Mouse (Mus musculus): Measurements from ENCODE around the gene Nab1. TPM values are rescaled to one million over a fixed set of nuclear protein-coding genes. Genes with fewer than 3 reads are reported as not detected.
A peak's percentile ranks its signal among the peaks of the same experiment; 100 is the strongest.

Nab1 gene
- polyA plus RNA-seq, 1 experiment, result 8.8 TPM

- peaks cover 48% of the 10 kb centered on the region for H3K36me3 ChIP-seq (ENCODE audit: control insufficient read depth, insufficient read depth)
- no peak overlapping the region for H3K4me3 ChIP-seq (ENCODE audit: insufficient read depth, poor library complexity, severe bottlenecking)
- no peaks in the 10 kb centered on the region for H3K79me2 ChIP-seq (ENCODE audit: control insufficient read depth, insufficient read depth)
- no peaks in the 10 kb centered on the region for H3K79me3 ChIP-seq (ENCODE audit: low read depth)
- H3ac ChIP-seq (ENCODE audit: control insufficient read depth, insufficient read length, low read depth), result no peak overlapping the region
- H3K27me3 ChIP-seq (ENCODE audit: control insufficient read depth, insufficient read depth, insufficient read length), result no peaks in the 10 kb centered on the region
- TF ChIP-seq CTCF (IDR thresholded peaks at IDR 0.05; ENCODE audit: control insufficient read depth, insufficient read depth, insufficient read length) (no peak), FOSL1 (IDR thresholded peaks at IDR 0.05; ENCODE audit: insufficient read depth, low read length, poor library complexity, severe bottlenecking) (no peak), USF1 (IDR thresholded peaks at IDR 0.05; ENCODE audit: low read depth) (no peak), MYOD1 (IDR thresholded peaks at IDR 0.05; ENCODE audit: control insufficient read depth, insufficient read length, low read depth) (no peak), CEBPB (IDR thresholded peaks at IDR 0.05; ENCODE audit: low read depth) (no peak), MAX (IDR thresholded peaks at IDR 0.05) (no peak), MYOG (IDR thresholded peaks at IDR 0.05; ENCODE audit: control insufficient read depth, extremely low read depth, insufficient read length) (no peak)
Measured at GRCm38 (mm10) chr1:52463305-52463704, 37.2 kb downstream of the Nab1 start.

- no peak overlapping the region for H3K4me3 ChIP-seq (ENCODE audit: insufficient read depth, poor library complexity, severe bottlenecking)
- TF ChIP-seq USF1 (IDR thresholded peaks at IDR 0.05; ENCODE audit: low read depth), result no peak
- TF ChIP-seq FOSL1 (IDR thresholded peaks at IDR 0.05; ENCODE audit: insufficient read depth, low read length, poor library complexity, severe bottlenecking), result no peak
- TF ChIP-seq MYOD1 (IDR thresholded peaks at IDR 0.05; ENCODE audit: control insufficient read depth, insufficient read length, low read depth), result no peak
- no peaks in the 10 kb centered on the region for H3K79me3 ChIP-seq (ENCODE audit: low read depth)
- H3K79me2 ChIP-seq (ENCODE audit: control insufficient read depth, insufficient read depth), result no peaks in the 10 kb centered on the region
- no peaks in the 10 kb centered on the region for H3K27me3 ChIP-seq (ENCODE audit: control insufficient read depth, insufficient read depth, insufficient read length)
- H3ac ChIP-seq (ENCODE audit: control insufficient read depth, insufficient read length, low read depth), result no peak overlapping the region
- peaks cover 30% of the 10 kb centered on the region for H3K36me3 ChIP-seq (ENCODE audit: control insufficient read depth, insufficient read depth)
Measured at GRCm38 (mm10) chr1:52456571-52456970, 43.9 kb downstream of the Nab1 start.

DNA sequence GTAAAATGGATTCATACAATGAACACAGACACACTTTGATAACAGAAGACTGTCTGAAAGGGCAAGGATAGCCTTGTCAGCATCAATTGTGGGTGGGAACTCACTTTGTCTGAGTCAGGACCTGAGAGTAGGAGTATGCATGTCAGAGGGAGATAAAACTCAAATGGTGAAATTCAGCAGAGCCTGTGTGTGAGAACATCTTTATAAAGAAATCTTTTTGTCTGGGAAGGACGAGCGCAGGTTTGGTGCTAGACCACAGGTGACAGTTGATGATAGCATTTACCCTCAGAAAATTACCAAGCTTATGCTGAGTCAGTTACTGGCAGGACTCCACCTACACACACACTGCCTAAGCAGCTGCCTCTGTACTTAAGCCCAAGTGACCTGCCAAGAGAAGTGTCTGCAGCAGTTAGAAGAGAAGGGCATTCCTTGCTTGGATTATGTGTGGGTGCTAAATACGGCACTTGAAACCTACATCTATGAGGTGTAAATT lies 45.9 kb downstream of the Nab1 start:
- H3K4me3 ChIP-seq (ENCODE audit: insufficient read depth, poor library complexity, severe bottlenecking), result no peak overlapping the region
- H3ac ChIP-seq (ENCODE audit: control insufficient read depth, insufficient read length, low read depth), result no peak overlapping the region
- no peak for TF ChIP-seq MYOG (IDR thresholded peaks at IDR 0.05; ENCODE audit: control insufficient read depth, extremely low read depth, insufficient read length)
- TF ChIP-seq FOSL1 (IDR thresholded peaks at IDR 0.05; ENCODE audit: insufficient read depth, low read length, poor library complexity, severe bottlenecking), result no peak
- no peak for TF ChIP-seq CTCF (IDR thresholded peaks at IDR 0.05; ENCODE audit: control insufficient read depth, insufficient read depth, insufficient read length)
- peak; percentile 38 for TF ChIP-seq MYOD1 (IDR thresholded peaks at IDR 0.05; ENCODE audit: control insufficient read depth, insufficient read length, low read depth)
- no peaks in the 10 kb centered on the region for H3K79me3 ChIP-seq (ENCODE audit: low read depth)
- H3K79me2 ChIP-seq (ENCODE audit: control insufficient read depth, insufficient read depth), result no peaks in the 10 kb centered on the region
- H3K36me3 ChIP-seq (ENCODE audit: control insufficient read depth, insufficient read depth), result peaks cover 17% of the 10 kb centered on the region
- H3K27me3 ChIP-seq (ENCODE audit: control insufficient read depth, insufficient read depth, insufficient read length), result no peaks in the 10 kb centered on the region

DNA sequence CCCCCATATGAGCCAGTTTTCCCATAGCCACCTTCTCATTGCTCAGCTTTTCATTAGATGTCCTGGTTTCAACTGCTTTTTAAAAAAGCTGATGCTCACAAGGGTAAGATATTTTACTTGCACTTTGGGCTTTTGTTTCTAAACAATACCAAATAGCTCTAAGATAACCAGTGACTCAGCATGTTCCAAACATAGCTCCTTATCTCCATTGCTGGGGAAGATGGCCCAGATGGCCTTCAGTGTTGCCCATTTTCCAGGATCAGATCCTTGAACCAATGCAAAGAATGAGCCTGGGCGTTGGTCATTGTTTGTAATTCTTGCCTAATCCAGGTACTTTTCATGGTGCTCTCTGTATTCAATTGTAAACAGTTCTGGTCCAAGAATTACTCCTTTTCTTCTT lies 49.1 kb downstream of the Nab1 start:
- Histone ChIP-seq H3ac (ENCODE audit: control insufficient read depth, insufficient read length, low read depth) (no peak overlapping the region), H3K36me3 (ENCODE audit: control insufficient read depth, insufficient read depth) (peaks cover under 1% of the 10 kb centered on the region), H3K79me3 (ENCODE audit: low read depth) (no peaks in the 10 kb centered on the region), H3K79me2 (ENCODE audit: control insufficient read depth, insufficient read depth) (no peaks in the 10 kb centered on the region), H3K27me3 (ENCODE audit: control insufficient read depth, insufficient read depth, insufficient read length) (no peaks in the 10 kb centered on the region), H3K4me3 (ENCODE audit: insufficient read depth, poor library complexity, severe bottlenecking) (no peak overlapping the region)
- TF ChIP-seq CTCF (IDR thresholded peaks at IDR 0.05; ENCODE audit: control insufficient read depth, insufficient read depth, insufficient read length), result no peak
- no peak for TF ChIP-seq MAX (IDR thresholded peaks at IDR 0.05)
- TF ChIP-seq MYOD1 (IDR thresholded peaks at IDR 0.05; ENCODE audit: control insufficient read depth, insufficient read length, low read depth), result no peak
- TF ChIP-seq USF1 (IDR thresholded peaks at IDR 0.05; ENCODE audit: low read depth), result no peak
- no peak for TF ChIP-seq CEBPB (IDR thresholded peaks at IDR 0.05; ENCODE audit: low read depth)
- TF ChIP-seq MYOG (IDR thresholded peaks at IDR 0.05; ENCODE audit: control insufficient read depth, extremely low read depth, insufficient read length), result no peak
- no peak for TF ChIP-seq FOSL1 (IDR thresholded peaks at IDR 0.05; ENCODE audit: insufficient read depth, low read length, poor library complexity, severe bottlenecking)

GRCm38 (mm10) chr1:52435856-52436255 lies 64.6 kb downstream of the Nab1 start:
- Histone ChIP-seq H3K79me2 (ENCODE audit: control insufficient read depth, insufficient read depth) (no peaks in the 10 kb centered on the region), H3ac (ENCODE audit: control insufficient read depth, insufficient read length, low read depth) (no peak overlapping the region), H3K36me3 (ENCODE audit: control insufficient read depth, insufficient read depth) (no peaks in the 10 kb centered on the region), H3K4me3 (ENCODE audit: insufficient read depth, poor library complexity, severe bottlenecking) (no peak overlapping the region), H3K27me3 (ENCODE audit: control insufficient read depth, insufficient read depth, insufficient read length) (no peaks in the 10 kb centered on the region), H3K79me3 (ENCODE audit: low read depth) (no peaks in the 10 kb centered on the region)
- TF ChIP-seq CEBPB (IDR thresholded peaks at IDR 0.05; ENCODE audit: low read depth), result no peak
- no peak for TF ChIP-seq MYOD1 (IDR thresholded peaks at IDR 0.05; ENCODE audit: control insufficient read depth, insufficient read length, low read depth)
- no peak for TF ChIP-seq FOSL1 (IDR thresholded peaks at IDR 0.05; ENCODE audit: insufficient read depth, low read length, poor library complexity, severe bottlenecking)
- TF ChIP-seq CTCF (IDR thresholded peaks at IDR 0.05; ENCODE audit: control insufficient read depth, insufficient read depth, insufficient read length), result no peak
- no peak for TF ChIP-seq MAX (IDR thresholded peaks at IDR 0.05)
- no peak for TF ChIP-seq MYOG (IDR thresholded peaks at IDR 0.05; ENCODE audit: control insufficient read depth, extremely low read depth, insufficient read length)
- TF ChIP-seq USF1 (IDR thresholded peaks at IDR 0.05; ENCODE audit: low read depth), result no peak

DNA sequence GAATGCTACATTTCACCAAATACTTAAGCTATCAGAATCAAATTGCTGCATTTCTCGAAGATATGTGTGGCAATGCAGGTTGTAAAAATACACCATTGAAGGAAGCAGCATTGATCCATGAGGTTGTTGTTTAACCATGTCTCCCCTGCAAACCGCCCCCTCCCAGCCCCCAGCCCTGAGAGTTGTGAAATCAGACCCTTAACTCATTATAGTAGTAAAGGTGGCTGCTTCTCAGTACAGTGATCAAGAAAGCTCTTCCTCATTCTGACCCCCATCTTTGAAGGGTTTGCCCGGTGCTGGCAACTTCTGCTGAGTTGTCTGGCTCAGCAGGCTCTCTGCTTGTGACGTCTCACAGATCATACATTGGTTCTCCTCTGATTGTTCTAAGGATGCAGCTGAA lies 66.4 kb downstream of the Nab1 start:
- Histone ChIP-seq H3K27me3 (ENCODE audit: control insufficient read depth, insufficient read depth, insufficient read length) (no peaks in the 10 kb centered on the region), H3K79me3 (ENCODE audit: low read depth) (no peaks in the 10 kb centered on the region), H3K4me3 (ENCODE audit: insufficient read depth, poor library complexity, severe bottlenecking) (no peak overlapping the region), H3K36me3 (ENCODE audit: control insufficient read depth, insufficient read depth) (no peaks in the 10 kb centered on the region), H3K79me2 (ENCODE audit: control insufficient read depth, insufficient read depth) (no peaks in the 10 kb centered on the region), H3ac (ENCODE audit: control insufficient read depth, insufficient read length, low read depth) (no peak overlapping the region)
- no peak for TF ChIP-seq USF1 (IDR thresholded peaks at IDR 0.05; ENCODE audit: low read depth)
- no peak for TF ChIP-seq MYOD1 (IDR thresholded peaks at IDR 0.05; ENCODE audit: control insufficient read depth, insufficient read length, low read depth)
- TF ChIP-seq FOSL1 (IDR thresholded peaks at IDR 0.05; ENCODE audit: insufficient read depth, low read length, poor library complexity, severe bottlenecking), result no peak
- TF ChIP-seq CTCF (IDR thresholded peaks at IDR 0.05; ENCODE audit: control insufficient read depth, insufficient read depth, insufficient read length), result no peak
- no peak for TF ChIP-seq CEBPB (IDR thresholded peaks at IDR 0.05; ENCODE audit: low read depth)
- TF ChIP-seq MAX (IDR thresholded peaks at IDR 0.05), result no peak
- no peak for TF ChIP-seq MYOG (IDR thresholded peaks at IDR 0.05; ENCODE audit: control insufficient read depth, extremely low read depth, insufficient read length)

Measured in C2C12 (cell line).